Mouse (Mus musculus): ENCODE data around the gene Slc27a5.

DNA sequence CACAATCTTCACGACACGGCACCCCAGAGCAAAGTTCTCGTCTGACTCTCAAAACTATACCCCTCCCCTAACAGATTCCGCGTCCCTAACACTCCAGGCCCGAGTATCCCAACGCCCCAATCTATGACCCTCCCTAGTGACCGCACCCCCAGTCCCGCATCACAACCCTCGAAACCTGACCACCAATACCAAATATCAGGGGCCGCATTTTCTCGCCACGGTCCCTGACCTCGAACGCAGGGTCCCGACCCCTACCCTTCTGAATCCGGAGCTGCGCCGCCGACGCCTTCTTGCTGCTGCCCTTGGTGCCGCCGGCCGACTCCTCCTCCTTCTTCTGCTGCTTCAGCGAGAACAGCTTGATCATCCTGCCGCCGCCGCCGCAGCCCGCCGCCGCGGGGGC lies 39.4 kb upstream of the Slc27a5 start:
- TF ChIP-seq CTCF (IDR thresholded peaks at IDR 0.05; ENCODE audit: extremely low read depth, insufficient read length, insufficient replicate concordance, low read depth, low read length) = no peak
- no peak for TF ChIP-seq POLR2A (IDR thresholded peaks at IDR 0.05; ENCODE audit: low read depth, low read length)
